Mouse (Mus musculus) lung, adult 2 months (tissue): ENCODE measurements around the gene Extl2. TPM values are rescaled to one million over a fixed set of nuclear protein-coding genes. Genes with fewer than 3 reads are reported as not detected.

Source experiments
- DNase-seq: peaks from one replicate; pipeline ENCODE4 v3.0.0; 2022
- H3K4me1 ChIP-seq: fragments of 200-500 bp; 2 replicates; pipeline ENCODE4 v1.6.1; 2011; ENCODE audit warnings: low read length; ENCODE audit not compliant: control insufficient read depth, insufficient read depth
- H3K4me3 ChIP-seq: fragments of 200-500 bp; replicated peaks from 2 replicates; pipeline ENCODE3; 2011; ENCODE audit warnings: low read depth, mild to moderate bottlenecking, control low read depth, low read length; ENCODE audit errors: extremely low read depth
- CTCF ChIP-seq: fragments of 200-500 bp; IDR thresholded peaks from 2 replicates; pipeline ENCODE4 v1.5.1; 2011; ENCODE audit warnings: mild to moderate bottlenecking, low read length, control low read depth; ENCODE audit not compliant: insufficient read depth
- POLR2A ChIP-seq: fragments of 200-500 bp; IDR thresholded peaks from 2 replicates; pipeline ENCODE4 v1.6.1; 2011; ENCODE audit warnings: low read depth, mild to moderate bottlenecking, control low read depth, low read length, borderline replicate concordance; ENCODE audit errors: extremely low read depth
- WGBS: fragments of 180-500 bp; shearing (Covaris S2); methylation state at CpG from one replicate; pipeline ENCODE4 v1.1.7; 2018; 5-methylcytosine and 5-hydroxymethylcytosine counted together
- polyA plus RNA-seq: library from polyadenylated mRNA; depleted of rRNA; stranded (reverse); fragments of >200 nt; gene quantifications from 2 replicates; pipeline ENCODE4 v1.2.3, GENCODE M21; 2012; rRNA removed

The Extl2 gene
- polyA plus RNA-seq, 1 experiment, result 9.8 TPM

- Histone ChIP-seq H3K4me3 (no peak overlapping the region), H3K4me1 (no peaks in the 10 kb centered on the region; the same call in 1 of the 2 replicates)
- no peak for DNase-seq
- TF ChIP-seq CTCF, result no peak
- no peak for TF ChIP-seq POLR2A
- 81% methylated on average over 2 of the region's 2 CpGs for WGBS
Measured at GRCm38 (mm10) chr3:116076739-116077138, 69.5 kb downstream of the Extl2 start.

- H3K4me3 ChIP-seq, result no peak overlapping the region
- no peak for DNase-seq
- TF ChIP-seq CTCF (no peak), POLR2A (no peak)
- H3K4me1 ChIP-seq, result no peaks in the 10 kb centered on the region; the same call in 1 of the 2 replicates
- WGBS, result 52% methylated on average over 4 of the region's 4 CpGs
Measured at GRCm38 (mm10) chr3:116078490-116078889, 71.2 kb downstream of the Extl2 start.

Other genes starting within 250 kb of the Extl2 start
- 3.3 and 4.4 TPM in 2 replicates for gene Dph5, start 119.6 kb upstream of the Extl2 start, polyA plus RNA-seq
- 11.5 and 16.2 TPM in 2 replicates for gene Slc30a7, start 56 bp upstream of the Extl2 start, polyA plus RNA-seq
- gene Vcam1, start 122.2 kb downstream of the Extl2 start, polyA plus RNA-seq, result 9.6 and 10.2 TPM in 2 replicates
- gene Gpr88, start 246.0 kb downstream of the Extl2 start, polyA plus RNA-seq, result 1.9 and 3.6 TPM in 2 replicates